Mouse (Mus musculus) brain, embryonic 14.5 days (tissue): Measurements from ENCODE around the gene Tcea3. TPM values are rescaled to one million over a fixed set of nuclear protein-coding genes. Genes with fewer than 3 reads are reported as not detected.

ENCODE experiments used
- DNase-seq: peaks from one replicate; pipeline ENCODE4 v3.0.0-alpha.2; 2011; ENCODE audit warnings: low read depth
- CTCF ChIP-seq: fragments of 200-500 bp; IDR thresholded peaks from 2 replicates; pipeline ENCODE4 v1.5.1; 2012; ENCODE audit warnings: inconsistent platforms, mild to moderate bottlenecking, moderate library complexity, borderline replicate concordance; ENCODE audit not compliant: insufficient read depth, insufficient read length; ENCODE audit errors: extremely low read depth
- POLR2A ChIP-seq: fragments of 200-500 bp; IDR thresholded peaks from 2 replicates; pipeline ENCODE4 v1.6.1; 2012; ENCODE audit warnings: mild to moderate bottlenecking, inconsistent platforms, borderline replicate concordance; ENCODE audit not compliant: poor library complexity, insufficient read depth, insufficient read length, severe bottlenecking; ENCODE audit errors: extremely low read depth
- polyA plus RNA-seq: library from polyadenylated mRNA; depleted of rRNA; stranded (reverse); fragments of >200 nt; gene quantifications from 2 replicates; pipeline ENCODE4 v1.2.3, GENCODE M21; 2012

The Tcea3 gene
- polyA plus RNA-seq, 1 experiment, result 0.98 TPM

DNA sequence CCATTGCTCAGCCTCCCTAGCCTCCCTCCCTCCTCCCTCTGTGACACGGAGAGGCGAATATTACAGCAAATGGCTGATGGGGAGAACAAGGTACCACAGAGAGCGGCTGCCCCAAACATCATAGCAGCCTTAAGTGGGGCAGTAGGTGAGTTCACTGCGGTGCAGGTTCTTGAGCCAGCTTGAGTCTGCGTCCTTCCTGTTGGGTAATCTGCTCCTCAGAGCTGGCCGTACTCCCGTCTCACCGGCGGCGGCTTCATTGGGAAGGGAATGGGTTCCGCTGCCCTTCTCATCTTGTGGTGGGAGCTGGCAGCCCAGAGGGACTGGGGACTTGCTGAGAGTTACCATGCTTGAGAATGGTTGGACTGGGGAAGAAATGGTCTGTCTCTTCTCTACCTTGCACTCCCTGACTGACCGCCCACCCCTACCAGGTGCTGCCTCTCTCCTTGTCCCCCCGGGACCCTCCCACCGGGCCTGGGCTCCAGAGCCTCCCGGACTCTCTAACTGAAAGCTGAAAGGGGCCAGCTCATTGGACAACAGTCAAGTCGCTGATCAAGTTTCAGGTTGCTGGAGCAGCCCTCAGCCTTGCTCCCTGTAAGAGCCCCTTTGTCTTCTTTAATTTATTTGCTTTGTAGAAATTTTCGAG lies 27.3 kb upstream of the Tcea3 start:
- TF ChIP-seq POLR2A (no peak), CTCF (no peak)
- DNase-seq, result peak; percentile 48

DNA sequence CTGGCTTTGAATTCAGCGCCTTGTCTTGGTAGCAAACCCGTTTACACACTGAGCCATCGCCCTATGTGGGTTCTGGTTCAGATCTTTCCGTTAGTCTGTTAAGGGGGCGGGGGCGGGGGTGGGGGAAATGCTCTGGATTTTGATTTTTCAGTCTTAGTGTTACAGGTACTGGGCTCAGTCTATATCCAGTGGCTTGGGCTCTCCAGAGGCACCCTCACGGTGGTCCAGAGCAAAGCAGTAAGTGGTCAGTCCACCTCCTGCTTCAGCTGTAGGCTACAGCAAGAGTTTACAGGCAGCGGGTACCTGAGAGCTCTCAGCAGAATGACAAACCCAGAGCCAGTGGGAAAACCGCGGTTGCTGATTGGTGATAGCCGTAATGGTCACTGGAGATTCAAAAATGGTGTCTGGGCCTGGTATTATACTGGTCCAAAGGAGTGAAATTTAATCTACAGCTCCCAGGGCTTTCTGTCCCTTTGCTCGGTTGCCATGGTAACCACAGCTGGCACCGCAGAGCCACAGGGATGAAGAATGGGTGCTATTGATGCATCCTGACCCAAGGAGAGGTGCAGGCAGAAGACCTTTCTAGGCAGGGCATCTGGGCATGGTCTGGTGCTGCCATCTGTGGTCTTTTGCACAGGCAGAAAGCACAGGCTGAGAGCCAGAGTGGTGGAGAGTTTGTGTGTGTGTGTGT lies 23.8 kb upstream of the Tcea3 start:
- TF ChIP-seq CTCF, result no peak; the same call in 1 of the 2 replicates
- no peak for TF ChIP-seq POLR2A
- peak; percentile 89 for DNase-seq

DNA sequence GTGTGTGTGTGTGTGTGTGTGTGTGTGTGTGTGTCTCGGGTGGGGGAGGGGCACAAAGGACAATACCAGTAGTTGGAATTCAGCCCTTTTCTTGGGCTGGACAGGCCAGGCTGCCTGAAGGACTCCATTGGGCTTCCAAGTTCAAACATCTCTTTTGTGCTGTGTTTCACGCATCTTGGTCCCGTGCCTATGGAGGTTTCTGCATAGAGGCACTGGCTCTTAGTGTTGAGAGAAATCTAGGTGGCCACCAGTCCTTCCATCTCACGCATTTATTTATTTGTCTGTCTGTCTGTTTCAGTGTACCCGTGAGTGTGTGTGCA lies 23.3 kb upstream of the Tcea3 start:
- no peak for DNase-seq
- TF ChIP-seq CTCF (no peak), POLR2A (no peak)

DNA sequence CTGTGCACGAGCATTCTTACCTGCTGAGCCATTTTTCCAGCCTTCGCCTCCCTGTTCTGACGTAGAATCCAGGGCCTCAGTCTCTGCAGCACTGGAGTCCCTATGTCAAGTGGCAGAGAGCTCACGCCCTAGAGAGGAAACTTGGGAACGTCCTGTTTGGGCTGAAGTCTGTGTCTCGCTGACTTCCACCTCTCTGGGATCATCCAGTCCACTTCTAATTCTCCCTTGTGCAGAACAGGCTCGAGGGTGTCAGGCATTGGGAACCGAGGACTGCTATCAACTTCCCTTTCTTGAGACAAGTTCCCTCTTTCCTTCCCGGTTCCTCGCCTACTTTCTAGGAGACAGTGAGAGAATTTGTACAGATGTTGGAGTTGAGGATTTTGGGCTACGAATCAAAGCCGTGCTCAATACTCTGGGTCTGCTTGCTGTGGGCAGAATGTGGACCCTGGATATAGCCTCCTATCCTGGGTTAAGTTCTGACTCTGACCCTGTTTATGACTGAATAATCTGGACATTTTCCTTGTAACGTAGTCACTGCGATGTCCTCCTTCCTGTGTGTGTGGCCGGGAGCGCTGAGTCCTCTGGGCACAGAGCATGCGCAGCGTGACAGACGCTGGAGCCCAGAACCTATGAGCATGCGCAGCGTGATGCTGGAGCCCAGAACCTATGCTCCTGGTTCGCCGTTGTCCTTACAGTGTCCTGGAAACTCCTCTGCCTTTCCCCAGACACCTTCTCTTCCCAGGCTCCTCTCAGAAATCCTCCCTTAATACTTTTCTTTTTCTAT lies 22.7 kb upstream of the Tcea3 start:
- TF ChIP-seq CTCF (no peak), POLR2A (no peak)
- DNase-seq, result no peak

DNA sequence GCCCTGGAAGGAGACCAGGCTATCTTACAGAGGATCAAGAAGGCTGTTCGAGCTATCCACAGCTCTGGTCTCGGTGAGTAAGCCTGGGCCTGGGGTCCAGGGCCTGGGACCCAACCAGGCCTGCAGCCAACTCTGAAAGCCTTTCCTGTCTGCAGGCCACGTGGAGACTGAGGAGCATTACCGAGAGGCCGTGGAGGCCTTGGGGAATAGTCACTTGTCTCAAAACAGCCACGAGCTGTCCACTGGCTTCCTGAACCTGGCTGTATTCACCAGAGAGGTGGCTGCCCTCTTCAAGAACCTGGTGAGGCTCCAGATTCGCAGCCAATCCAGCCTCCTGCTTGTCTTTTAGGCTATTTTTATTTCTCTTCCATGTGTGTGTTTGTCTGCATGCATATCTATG lies 20.1 kb upstream of the Tcea3 start:
- TF ChIP-seq CTCF (no peak), POLR2A (no peak)
- no peak for DNase-seq

DNA sequence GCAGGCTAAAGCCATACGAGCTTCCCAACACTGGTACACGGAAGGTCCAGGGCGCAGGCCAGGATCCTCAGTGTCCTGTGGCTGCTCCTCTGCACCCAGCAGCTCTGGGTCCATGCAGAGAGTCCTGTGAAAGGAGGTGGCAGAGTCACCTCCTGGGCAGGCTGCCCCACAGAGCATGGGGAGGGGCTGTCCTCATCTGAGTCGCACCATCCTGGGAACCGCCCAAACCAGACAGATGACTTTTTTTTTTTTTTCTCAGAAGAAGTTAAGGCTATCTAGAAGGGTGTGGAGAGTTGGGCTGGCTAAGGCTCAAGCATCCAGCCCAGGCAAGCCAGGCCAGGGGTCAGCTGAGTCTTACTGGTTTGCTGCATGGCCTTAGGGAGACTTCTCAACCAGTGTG lies 18.9 kb upstream of the Tcea3 start:
- no peak for DNase-seq
- no peak for TF ChIP-seq POLR2A
- no peak for TF ChIP-seq CTCF

DNA sequence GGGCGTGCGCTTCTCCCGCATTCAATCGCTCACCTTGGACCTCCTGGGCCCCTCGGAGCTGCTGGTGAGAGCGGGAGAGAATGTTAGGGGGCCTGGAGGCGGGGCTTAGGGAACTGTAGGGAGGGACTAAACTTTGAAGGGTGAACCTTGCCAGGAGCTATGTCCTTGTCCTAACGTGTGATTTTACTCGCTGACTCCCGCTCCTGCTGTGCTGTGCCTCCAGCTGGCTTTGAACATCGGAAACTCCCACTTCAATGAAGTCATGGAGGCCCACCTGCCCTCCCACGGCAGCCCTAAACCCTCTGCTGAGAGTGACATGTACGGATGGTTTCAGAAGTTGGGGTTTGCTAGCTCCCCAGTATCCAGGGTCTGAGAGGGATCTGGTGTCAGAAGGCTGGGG lies 8.9 kb upstream of the Tcea3 start:
- DNase-seq, result no peak
- no peak for TF ChIP-seq CTCF

DNA sequence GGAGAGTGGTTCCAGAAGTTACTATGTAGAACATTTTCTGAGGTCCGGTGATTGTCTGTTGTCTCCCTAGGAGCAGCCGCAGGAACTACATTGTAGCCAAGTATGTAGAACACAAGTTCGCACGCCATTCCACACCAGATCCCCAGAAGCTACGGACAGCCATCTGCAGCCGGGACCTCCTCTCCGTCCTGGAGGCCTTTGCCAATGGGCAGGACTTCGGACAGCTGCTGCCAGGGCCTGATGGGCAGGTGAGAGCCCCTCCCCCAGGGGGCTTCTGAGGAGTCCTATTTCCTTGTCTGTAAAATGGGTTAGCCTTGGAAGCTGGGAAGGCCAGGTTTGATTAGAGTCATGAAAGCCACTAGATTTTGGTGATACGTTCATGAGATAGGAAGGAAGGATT lies 8.4 kb upstream of the Tcea3 start:
- no peak for DNase-seq
- TF ChIP-seq POLR2A, result no peak
- no peak for TF ChIP-seq CTCF

DNA sequence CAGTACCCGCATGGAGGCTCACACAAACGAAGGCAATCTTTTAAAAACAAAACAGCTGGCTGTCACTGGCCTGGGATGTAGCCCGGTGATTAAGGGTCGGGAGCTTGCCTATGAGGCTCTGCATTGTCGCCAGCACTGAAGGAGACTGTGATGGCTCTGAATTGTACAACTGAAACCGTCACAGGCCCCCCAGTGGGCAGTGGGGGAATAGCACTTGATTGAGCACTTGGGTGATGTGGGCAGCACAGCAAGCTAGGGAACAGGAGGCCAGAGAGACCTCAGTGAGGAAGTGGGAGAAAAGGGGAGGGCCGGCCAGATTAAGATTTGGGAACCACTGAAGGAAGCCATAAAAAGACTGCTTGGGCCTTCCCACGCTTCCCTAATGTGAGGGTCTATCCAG lies 7.9 kb upstream of the Tcea3 start:
- peak; percentile 70 for DNase-seq
- TF ChIP-seq POLR2A, result no peak
- peak; percentile 72 for TF ChIP-seq CTCF

DNA sequence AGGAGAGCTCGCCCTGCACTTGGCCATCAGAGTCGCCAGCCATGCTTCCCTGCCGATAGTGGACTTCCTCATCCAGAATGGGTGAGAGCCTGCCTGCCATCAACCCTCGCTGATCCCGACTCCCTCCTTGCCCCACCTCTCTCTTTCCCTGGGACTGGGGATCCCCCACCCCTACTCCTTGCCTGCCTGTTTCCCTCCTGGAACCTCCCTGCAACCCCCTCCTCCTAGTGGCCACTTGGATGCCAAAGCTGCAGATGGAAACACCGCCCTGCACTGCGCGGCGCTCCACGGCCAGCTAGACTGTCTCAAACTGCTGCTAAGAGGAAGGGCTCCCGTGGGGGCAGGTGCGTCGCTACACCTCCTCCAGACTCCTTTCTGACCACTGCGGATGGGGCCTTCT lies 7.4 kb upstream of the Tcea3 start:
- DNase-seq, result no peak
- TF ChIP-seq CTCF (no peak), POLR2A (no peak)

DNA sequence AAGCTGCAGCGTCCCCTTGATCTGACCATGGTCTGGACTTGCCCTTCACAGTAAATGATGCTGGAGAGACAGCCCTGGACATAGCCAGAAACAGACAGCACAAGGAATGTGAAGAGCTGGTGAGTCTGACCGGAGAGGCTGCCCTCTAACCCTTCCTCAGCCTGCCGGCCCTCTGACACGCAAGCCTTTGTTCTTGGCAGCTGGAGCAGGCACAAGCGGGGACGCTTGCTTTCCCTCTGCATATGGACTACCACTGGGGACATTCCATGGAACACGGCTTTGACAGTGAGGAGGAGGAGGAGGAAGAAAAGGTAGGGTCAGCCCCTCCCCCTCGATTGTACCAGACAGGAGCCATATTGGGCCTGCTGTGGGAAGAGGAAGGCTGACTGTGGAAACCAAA lies 6.6 kb upstream of the Tcea3 start:
- no peak for DNase-seq
- no peak for TF ChIP-seq CTCF
- TF ChIP-seq POLR2A, result no peak

DNA sequence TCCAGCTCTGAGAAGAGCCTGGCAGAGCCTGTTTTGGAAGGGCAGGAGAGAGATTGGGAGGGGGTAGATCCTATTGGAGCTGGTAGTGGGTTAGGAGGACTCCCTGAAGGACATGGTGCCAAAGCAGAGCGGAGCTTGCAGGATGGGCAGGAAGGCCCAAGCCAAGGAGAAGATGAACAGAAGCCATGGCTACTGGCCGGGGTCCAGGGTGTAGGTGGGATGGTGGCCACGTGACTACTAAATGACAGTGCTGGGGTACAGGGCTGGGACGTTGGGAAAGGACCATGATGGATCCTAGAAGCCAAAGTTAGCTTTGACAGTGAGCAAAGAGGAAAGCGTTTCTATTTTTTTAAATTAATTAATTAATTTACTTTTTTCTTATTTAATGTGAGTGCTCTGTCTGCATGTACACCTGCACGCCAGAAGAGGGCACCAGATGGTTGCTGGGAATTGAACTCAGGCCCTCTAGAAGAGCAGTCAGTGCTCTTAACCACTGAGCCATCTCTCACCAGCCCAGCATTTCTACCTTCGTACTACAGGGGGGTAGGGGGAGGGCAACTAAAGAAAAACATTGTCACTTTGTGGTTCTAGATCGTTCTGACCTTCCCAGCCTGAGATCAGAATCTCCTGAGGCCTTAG lies 5.3 kb upstream of the Tcea3 start:
- TF ChIP-seq CTCF (peak; percentile 32; the same call in 1 of the 2 replicates), POLR2A (no peak)
- peak; percentile 31 for DNase-seq

DNA sequence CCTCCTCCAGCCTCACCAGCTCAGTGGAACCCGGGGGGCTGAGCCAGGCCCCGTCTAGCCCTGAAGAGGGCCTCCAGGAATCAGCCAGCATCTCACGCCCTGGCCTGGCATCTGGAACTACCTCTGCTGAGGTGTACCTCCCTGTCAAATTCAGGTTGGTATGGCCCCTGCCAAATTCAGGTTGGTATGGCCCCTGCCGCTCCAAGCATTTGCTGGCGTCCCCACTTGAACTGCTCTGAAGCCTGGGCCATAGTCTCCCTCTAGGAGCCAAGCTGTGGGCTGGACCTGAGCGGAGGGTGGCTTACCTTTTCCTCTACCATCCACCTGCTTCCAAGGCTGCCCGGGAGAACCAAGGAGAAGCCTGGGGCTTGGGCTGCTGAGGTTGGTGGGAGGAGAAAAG lies 4.8 kb upstream of the Tcea3 start:
- TF ChIP-seq POLR2A (no peak), CTCF (no peak)
- no peak for DNase-seq
